Mouse (Mus musculus) bone marrow macrophage, adult 2 months (primary cell): ENCODE measurements at regions not wholly inside any gene's neighbourhood (a gene's known extent, or its start where the extent isn't known, plus 50 kb on each side); places are given as distances from the start of the nearest gene placed in this dataset.

Experiments
- H3K27ac ChIP-seq: 2 replicates; pipeline ENCODE4 v1.5.1; 2012; ENCODE audit warnings: low read depth, low read length; ENCODE audit not compliant: insufficient read depth
- H3K4me1 ChIP-seq: 2 replicates; pipeline ENCODE4 v1.6.1; 2012; ENCODE audit warnings: low read length; ENCODE audit not compliant: control insufficient read depth, insufficient read depth
- H3K4me3 ChIP-seq: 2 replicates; pipeline ENCODE4 v1.5.1; 2012; ENCODE audit warnings: mild to moderate bottlenecking, low read length, moderate library complexity; ENCODE audit not compliant: insufficient read depth
- CTCF ChIP-seq: IDR thresholded peaks from 2 replicates; pipeline ENCODE4 v1.5.1; 2012; ENCODE audit warnings: low read depth, mild to moderate bottlenecking, low read length, moderate library complexity
- POLR2A ChIP-seq: IDR thresholded peaks from 2 replicates; pipeline ENCODE4 v1.6.1; 2012; ENCODE audit warnings: mild to moderate bottlenecking, low read depth, low read length, borderline replicate concordance

DNA sequence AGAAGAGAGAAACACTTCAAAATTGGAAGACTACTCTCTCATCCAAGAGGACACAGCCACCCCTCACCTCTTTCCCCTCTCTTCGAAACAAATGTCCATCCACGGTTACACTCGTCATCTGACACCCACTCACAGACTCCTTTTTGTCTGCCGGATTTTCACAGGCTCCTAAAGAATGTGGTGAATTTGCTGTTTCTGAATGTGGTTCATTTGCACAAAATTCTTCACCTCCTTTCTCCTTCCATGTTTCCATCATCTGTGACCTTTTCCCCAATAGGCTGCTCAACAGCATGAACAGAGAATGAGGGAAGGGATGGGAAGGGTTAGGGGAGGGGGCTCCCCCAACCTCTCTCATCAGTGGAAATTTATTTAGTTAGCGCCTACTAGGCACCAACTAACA, 122.4 kb downstream of the Nuak1 start:
- no peak for TF ChIP-seq CTCF
- no peak for TF ChIP-seq POLR2A
- H3K27ac ChIP-seq, result no peak overlapping the region
- no peak overlapping the region for H3K4me3 ChIP-seq
- peaks cover 8% of the 10 kb centered on the region for H3K4me1 ChIP-seq
